Mouse (Mus musculus) erythroblast, embryonic 14.5 days (primary cell): Measurements from ENCODE around the gene Ngfr.

Experiments
- GATA1 ChIP-seq: IDR thresholded peaks from 2 replicates; pipeline ENCODE4 v1.6.1; 2012; ENCODE audit warnings: low read length, inconsistent platforms, mixed read lengths
- TAL1 ChIP-seq: IDR thresholded peaks from 3 replicates; pipeline ENCODE4 v1.6.1; 2012; ENCODE audit warnings: low read length, inconsistent platforms, mixed read lengths

- TF ChIP-seq TAL1: no peak
- TF ChIP-seq GATA1: no peak
These were observed 59.3 kb downstream of the Ngfr start for GRCm38 (mm10) chr11:95528231-95528630.
